Mouse (Mus musculus) intestine, postnatal 0 days (tissue): ENCODE data around the gene Col28a1. TPM values are rescaled to one million over a fixed set of nuclear protein-coding genes. Genes with fewer than 3 reads are reported as not detected.
A peak's percentile ranks its signal among the peaks of the same experiment; 100 is the strongest.

Experiments used
- ATAC-seq: fragments of 200-750 bp; cut with Nextera tagmentation; 2 replicates; pipeline ENCODE4 v1.8.0; 2017; ENCODE audit warnings: mild to moderate bottlenecking, moderate TSS enrichment, moderate library complexity
- H3K27ac ChIP-seq: fragments of 300-500 bp; sonication (generic); 2 replicates; pipeline ENCODE4 v1.5.1; 2014; ENCODE audit warnings: mild to moderate bottlenecking, low read depth, low read length, moderate library complexity
- H3K27me3 ChIP-seq: fragments of 300-500 bp; sonication (generic); replicated peaks from 2 replicates; pipeline ENCODE4 v1.6.1; 2014; ENCODE audit warnings: low read length, mixed read lengths; ENCODE audit not compliant: control insufficient read depth, insufficient read depth
- H3K36me3 ChIP-seq: fragments of 300-500 bp; sonication (generic); 2 replicates; pipeline ENCODE4 v1.6.1; 2014; ENCODE audit warnings: mild to moderate bottlenecking, moderate library complexity; ENCODE audit not compliant: control insufficient read depth, insufficient read depth
- H3K4me1 ChIP-seq: fragments of 300-500 bp; sonication (generic); replicated peaks from 2 replicates; pipeline ENCODE4 v1.6.1; 2014; ENCODE audit warnings: antibody characterized with exemption, low read length, mixed read lengths; ENCODE audit not compliant: control insufficient read depth, insufficient read depth
- H3K4me2 ChIP-seq: fragments of 300-500 bp; sonication (generic); replicated peaks from 2 replicates; pipeline ENCODE4 v1.6.1; 2014; ENCODE audit warnings: low read depth, mild to moderate bottlenecking, moderate library complexity
- H3K4me3 ChIP-seq: fragments of 300-500 bp; sonication (generic); 2 replicates; pipeline ENCODE4 v1.5.1; 2014; ENCODE audit warnings: low read depth, low read length
- H3K9ac ChIP-seq: fragments of 300-500 bp; sonication (generic); 2 replicates; pipeline ENCODE4 v1.6.1; 2014; ENCODE audit warnings: mild to moderate bottlenecking, low read depth, low read length
- H3K9me3 ChIP-seq: fragments of 300-500 bp; sonication (generic); 2 replicates; pipeline ENCODE4 v1.6.1; 2016; ENCODE audit warnings: mixed run types; ENCODE audit not compliant: control insufficient read depth
- CTCF ChIP-seq: sonication (generic); IDR thresholded peaks from 2 replicates; pipeline ENCODE4 v1.5.1; 2016; ENCODE audit warnings: low read depth, mild to moderate bottlenecking, control low read depth, antibody characterized with exemption, moderate library complexity
- WGBS: fragments of 180-500 bp; shearing (Covaris S2); extraction: QIAGEN DNeasy Blood & Tissue Kit; methylation state at CpG from one replicate; pipeline ENCODE4 v1.1.7; 2014; 5-methylcytosine and 5-hydroxymethylcytosine counted together
- polyA plus RNA-seq: library from polyadenylated mRNA; unstranded; fragments of >200 nt; fragmentation: Nextera tagmentation; extraction: Ambion mirVana; gene quantifications from 2 replicates; pipeline ENCODE4 v1.2.1, GENCODE M21; 2015

The Col28a1 gene
- polyA plus RNA-seq, 1 experiment from 2014 or later: 0.77 TPM

DNA sequence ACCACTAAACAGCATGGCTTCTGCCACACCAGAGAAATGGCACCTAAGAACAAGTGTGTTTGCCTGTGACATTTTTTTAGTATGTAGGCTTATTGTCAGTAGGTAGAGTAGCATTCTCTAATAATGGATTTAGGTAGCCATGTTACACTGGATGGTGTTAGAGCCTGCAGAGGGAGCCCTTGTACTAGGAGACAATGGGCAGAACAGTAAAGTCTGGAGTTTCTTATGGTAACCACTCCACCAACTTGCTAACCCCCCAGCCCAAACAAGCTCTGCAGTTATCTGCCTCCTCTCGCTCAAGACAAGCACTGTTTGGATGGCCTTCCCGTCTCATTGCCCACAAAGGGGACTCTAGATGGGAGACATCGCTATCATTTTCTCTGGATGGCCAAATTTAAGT lies 126.2 kb downstream of the Col28a1 start:
- H3K36me3 ChIP-seq: no peaks in the 10 kb centered on the region
- no peak overlapping the region for H3K27ac ChIP-seq
- no peaks in the 10 kb centered on the region for H3K27me3 ChIP-seq
- H3K4me2 ChIP-seq: no peak overlapping the region
- no peak overlapping the region for H3K9ac ChIP-seq
- 50% methylated on average over 3 of the region's 3 CpGs for WGBS
- no peaks in the 10 kb centered on the region for H3K4me1 ChIP-seq
- TF ChIP-seq CTCF: peak; percentile 78
- ATAC-seq: no peak
- no peak overlapping the region for H3K4me3 ChIP-seq
- H3K9me3 ChIP-seq: no peaks in the 10 kb centered on the region

DNA sequence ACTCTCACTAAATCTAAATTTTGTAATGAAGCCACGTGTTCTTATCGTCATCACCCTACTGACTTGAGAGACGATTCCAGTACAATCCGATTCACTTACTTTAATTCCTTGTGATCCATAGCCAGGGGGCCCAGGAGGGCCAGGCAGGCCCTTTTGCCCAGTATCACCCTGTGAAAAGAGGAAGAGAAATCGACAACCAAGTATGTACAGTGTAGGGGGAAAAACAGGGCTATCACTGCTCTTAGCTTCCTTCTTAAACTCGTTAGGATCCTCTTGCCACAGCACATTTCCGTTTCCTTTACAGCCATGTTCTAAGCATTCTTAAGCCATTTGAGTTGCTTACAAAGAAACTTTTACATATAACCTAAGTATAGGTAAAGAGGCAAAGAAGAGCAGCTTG lies 133.2 kb downstream of the Col28a1 start:
- no peak overlapping the region for H3K4me3 ChIP-seq
- H3K4me1 ChIP-seq: no peaks in the 10 kb centered on the region
- no peaks in the 10 kb centered on the region for H3K27me3 ChIP-seq
- H3K4me2 ChIP-seq: no peak overlapping the region
- WGBS: 87% methylated on average over 7 of the region's 7 CpGs
- TF ChIP-seq CTCF: no peak
- H3K9me3 ChIP-seq: no peaks in the 10 kb centered on the region
- no peaks in the 10 kb centered on the region for H3K36me3 ChIP-seq
- no peak for ATAC-seq
- H3K27ac ChIP-seq: no peak overlapping the region
- no peak overlapping the region for H3K9ac ChIP-seq

DNA sequence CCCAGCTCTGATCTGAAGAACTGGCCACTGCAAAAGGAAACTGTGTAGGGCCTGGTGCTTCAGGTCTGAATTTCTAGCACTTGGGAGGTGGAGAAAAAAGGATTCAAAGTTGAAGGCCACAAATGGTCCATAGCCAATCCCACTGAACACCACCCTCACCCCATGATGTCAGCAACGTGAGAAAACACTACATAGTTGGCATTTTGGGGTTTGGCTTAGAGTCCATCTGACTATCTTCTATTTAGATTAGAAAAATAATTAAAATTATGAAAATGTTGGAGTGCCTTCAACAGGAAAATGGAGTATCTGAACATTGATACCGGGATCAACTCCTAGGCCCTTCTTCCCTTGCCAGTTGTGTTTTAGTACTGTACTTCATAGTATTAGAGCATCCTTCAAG lies 144.2 kb downstream of the Col28a1 start:
- Histone ChIP-seq H3K9ac (no peak overlapping the region), H3K27me3 (no peaks in the 10 kb centered on the region), H3K4me1 (no peaks in the 10 kb centered on the region), H3K4me3 (no peak overlapping the region), H3K27ac (no peak overlapping the region), H3K4me2 (no peak overlapping the region), H3K9me3 (no peaks in the 10 kb centered on the region), H3K36me3 (no peaks in the 10 kb centered on the region)
- WGBS: 83% methylated on average over 2 of the region's 2 CpGs
- no peak for TF ChIP-seq CTCF
- no peak for ATAC-seq

DNA sequence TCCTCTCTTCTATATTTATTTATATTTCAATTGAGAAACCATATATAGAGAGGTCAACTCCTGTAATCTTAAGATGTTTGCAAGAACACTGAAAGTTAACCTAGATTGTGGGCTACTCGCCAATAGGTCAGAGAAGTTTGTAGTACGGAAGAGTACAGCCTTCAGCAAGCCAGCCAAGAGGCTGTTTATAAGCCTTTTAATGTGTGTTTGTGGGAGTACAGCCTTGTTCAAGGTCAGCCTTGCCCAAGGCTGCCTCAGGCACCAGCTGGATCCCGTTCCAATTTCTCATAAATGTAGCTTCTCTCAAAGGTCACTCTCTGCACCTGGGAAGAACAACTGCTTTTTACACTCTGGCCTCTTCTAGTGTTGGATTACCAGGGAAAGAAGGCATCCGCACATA lies 146.0 kb downstream of the Col28a1 start:
- 42% methylated on average over 4 of the region's 4 CpGs for WGBS
- Histone ChIP-seq H3K4me2 (no peak overlapping the region), H3K4me3 (no peak overlapping the region), H3K27me3 (no peaks in the 10 kb centered on the region), H3K4me1 (no peaks in the 10 kb centered on the region), H3K27ac (no peak overlapping the region), H3K36me3 (no peaks in the 10 kb centered on the region), H3K9me3 (no peaks in the 10 kb centered on the region), H3K9ac (no peak overlapping the region)
- ATAC-seq: no peak
- no peak for TF ChIP-seq CTCF

DNA sequence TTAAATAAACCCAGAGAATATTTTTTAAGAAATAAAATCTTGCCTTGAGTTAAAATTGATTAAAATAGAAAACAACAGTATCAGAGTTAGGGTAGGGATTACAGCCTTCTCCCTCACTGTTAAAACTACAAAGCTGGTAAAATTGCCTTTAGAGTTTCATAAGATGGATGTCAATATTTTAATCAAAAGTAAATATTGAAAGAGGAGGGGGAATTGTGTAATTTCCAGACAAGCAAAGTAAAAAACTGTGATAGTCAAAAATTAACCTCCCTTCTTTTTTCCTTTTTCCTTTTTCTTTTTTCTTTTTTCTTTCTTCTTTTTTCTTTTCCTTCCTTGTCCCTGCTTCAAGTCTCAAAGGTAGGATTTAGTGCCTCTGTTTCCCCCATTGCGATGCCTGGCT lies 146.6 kb downstream of the Col28a1 start:
- Histone ChIP-seq H3K4me2 (no peak overlapping the region), H3K9me3 (no peaks in the 10 kb centered on the region), H3K4me1 (no peaks in the 10 kb centered on the region), H3K9ac (no peak overlapping the region), H3K36me3 (no peaks in the 10 kb centered on the region), H3K27ac (no peak overlapping the region), H3K4me3 (no peak overlapping the region), H3K27me3 (no peaks in the 10 kb centered on the region)
- WGBS: 65% methylated on average over 1 of the region's 1 CpGs
- TF ChIP-seq CTCF: no peak
- no peak for ATAC-seq

DNA sequence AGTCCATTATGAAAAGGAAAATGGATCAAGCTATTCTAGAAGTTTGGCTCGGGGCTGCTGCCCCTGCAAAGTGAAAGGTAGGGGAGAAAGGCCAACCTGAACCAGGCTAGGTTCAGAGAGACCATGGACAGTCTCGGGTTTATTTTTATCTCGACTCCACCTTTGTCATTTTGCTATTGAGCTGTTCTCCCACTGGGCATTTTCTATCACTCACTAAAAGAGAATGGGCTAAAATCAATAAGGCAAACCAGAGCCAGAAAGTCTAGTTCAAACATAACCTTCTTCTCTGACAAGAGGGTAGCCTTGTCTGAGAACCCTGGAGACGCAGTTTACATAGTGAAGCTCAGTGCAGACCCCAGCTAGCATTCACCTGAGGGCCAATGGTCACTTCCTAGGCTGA lies 163.7 kb downstream of the Col28a1 start:
- Histone ChIP-seq H3K4me2 (no peak overlapping the region), H3K4me1 (0 out of 2 replicates have a peak, but pooled peaks cover 7% of the 10 kb centered on the region), H3K9me3 (no peaks in the 10 kb centered on the region), H3K36me3 (no peaks in the 10 kb centered on the region), H3K4me3 (no peak overlapping the region), H3K9ac (no peak overlapping the region), H3K27me3 (no peaks in the 10 kb centered on the region), H3K27ac (no peak overlapping the region)
- no peak for ATAC-seq
- WGBS: 49% methylated on average over 4 of the region's 4 CpGs
- no peak for TF ChIP-seq CTCF
